Mouse (Mus musculus) MN1 (cell line): ENCODE results near the gene Fam181b.
A peak's percentile ranks its signal among the peaks of the same experiment; 100 is the strongest.

Source experiments
- DNase-seq: peaks from one replicate; pipeline ENCODE4 v3.0.0-alpha.2; 2016; ENCODE audit warnings: low spot score

The Fam181b gene

GRCm38 (mm10) chr7:93079785-93080730, at the start of gene Fam181b:
TSS of gene Fam181b (plus strand) at chr7:93079865.
- DNase-seq = peak; percentile 88

GRCm38 (mm10) chr7:93037763-93038471, 41.7 kb upstream of the Fam181b start:
- DNase-seq = no peak

- peak; percentile 21 for DNase-seq
Observed at GRCm38 (mm10) chr7:93038472-93038828, 41.2 kb upstream of the Fam181b start.

GRCm38 (mm10) chr7:93039542-93039941, 40.1 kb upstream of the Fam181b start:
- DNase-seq = no peak

GRCm38 (mm10) chr7:93044359-93044758, 35.3 kb upstream of the Fam181b start:
- DNase-seq = peak; percentile 44

GRCm38 (mm10) chr7:93044788-93045187, 34.9 kb upstream of the Fam181b start:
- DNase-seq = peak; percentile 38

- DNase-seq = no peak
Observed at GRCm38 (mm10) chr7:93060831-93061230, 18.8 kb upstream of the Fam181b start.

GRCm38 (mm10) chr7:93061747-93062146, 17.9 kb upstream of the Fam181b start:
- no peak for DNase-seq

GRCm38 (mm10) chr7:93062189-93062588, 17.5 kb upstream of the Fam181b start:
- DNase-seq = no peak

GRCm38 (mm10) chr7:93067464-93068015, 12.1 kb upstream of the Fam181b start:
- peak; percentile 56 for DNase-seq

GRCm38 (mm10) chr7:93076435-93076960, 3.2 kb upstream of the Fam181b start:
- no peak for DNase-seq

- DNase-seq = no peak
Observed at GRCm38 (mm10) chr7:93079420-93079784, 263 bp upstream of the Fam181b start.

- no peak for DNase-seq
Observed at GRCm38 (mm10) chr7:93080731-93081430, 1.2 kb downstream of the Fam181b start.

- DNase-seq = peak; percentile 54
Observed at GRCm38 (mm10) chr7:93093371-93094058, 13.8 kb downstream of the Fam181b start.

- DNase-seq = peak; percentile 74
Observed at GRCm38 (mm10) chr7:93095511-93095910, 15.8 kb downstream of the Fam181b start.

- no peak for DNase-seq
Observed at GRCm38 (mm10) chr7:93104776-93105340, 25.2 kb downstream of the Fam181b start.

GRCm38 (mm10) chr7:93110370-93110965, 30.8 kb downstream of the Fam181b start:
- no peak for DNase-seq

GRCm38 (mm10) chr7:93111056-93111455, 31.4 kb downstream of the Fam181b start:
- DNase-seq = no peak

GRCm38 (mm10) chr7:93117561-93117960, 37.9 kb downstream of the Fam181b start:
- no peak for DNase-seq

GRCm38 (mm10) chr7:93123936-93124335, 44.3 kb downstream of the Fam181b start:
- peak; percentile 9 for DNase-seq
